Mouse (Mus musculus) gastrocnemius, adult 2 months (tissue): ENCODE data around the gene Cyp2u1. TPM values are rescaled to one million over a fixed set of nuclear protein-coding genes. Genes with fewer than 3 reads are reported as not detected.

ENCODE experiments used
- DNase-seq: peaks from one replicate; pipeline ENCODE4 v3.0.0; 2022
- H3K27ac ChIP-seq: fragments of 200-600 bp; 2 replicates; pipeline ENCODE4 v1.8.1; 2022; ENCODE audit warnings: mild to moderate bottlenecking
- H3K4me3 ChIP-seq: fragments of 200-600 bp; 2 replicates; pipeline ENCODE4 v1.8.1; 2022; ENCODE audit warnings: mild to moderate bottlenecking, moderate library complexity
- CTCF ChIP-seq: fragments of 200-600 bp; IDR thresholded peaks from 2 replicates; pipeline ENCODE4 v1.8.1; 2022; ENCODE audit warnings: antibody characterized with exemption, mild to moderate bottlenecking, moderate library complexity
- intact Hi-C: fragments of 180-260 bp; cut with DNase I; formaldehyde crosslinking; loops from one replicate; pipeline ENCODE4 v1.15.1; 2025
- total RNA-seq, 2 experiments: library from RNA; stranded (reverse); gene quantifications; 2 replicates each; pipeline ENCODE4 v1.2.3; 2021

The Cyp2u1 gene
- total RNA-seq, 2 experiments from 2014 or later = 11.3 to 18.8 TPM

DNA sequence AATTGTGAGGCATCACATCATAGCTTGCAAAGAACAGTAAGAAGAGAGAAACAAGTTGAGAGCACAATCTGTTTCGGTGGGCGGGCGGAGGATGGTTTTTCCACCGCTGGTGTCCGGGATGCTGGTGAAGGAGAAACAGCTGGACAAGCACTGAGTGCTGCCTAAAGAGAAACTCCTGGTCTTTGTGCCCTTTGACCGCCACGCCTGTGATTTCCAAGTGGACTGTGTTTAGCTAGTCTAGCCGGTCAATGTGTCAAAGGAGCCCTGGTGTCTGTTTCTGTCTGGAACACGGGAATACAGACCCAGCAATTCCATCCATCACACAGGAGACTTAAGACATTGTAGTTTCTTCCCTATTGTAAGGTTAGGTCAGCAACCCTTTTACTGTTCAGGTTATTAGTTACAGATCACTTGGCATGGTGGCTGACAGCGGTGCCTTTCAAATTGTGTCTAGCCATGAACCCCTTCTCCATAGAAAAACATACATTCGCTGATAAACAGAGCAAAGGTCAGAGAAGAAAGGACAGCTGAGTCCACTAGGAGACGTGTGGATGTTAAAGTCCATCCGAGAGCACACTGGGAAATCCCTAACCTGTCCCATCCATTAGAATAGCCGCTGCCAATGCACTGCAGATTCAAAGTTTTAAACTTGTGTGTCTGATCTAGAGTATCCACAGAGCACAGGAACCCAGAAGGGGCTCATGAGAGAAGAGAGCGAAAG lies 39.1 kb downstream of the Cyp2u1 start:
- H3K27ac ChIP-seq = peak overlapping the region; percentile 21; the same call in 1 of the 2 replicates
- DNase-seq = no peak
- intact Hi-C loops = no loop called here
- no peak for TF ChIP-seq CTCF
- no peak overlapping the region for H3K4me3 ChIP-seq

- H3K4me3 ChIP-seq = no peak overlapping the region
- intact Hi-C loops = no loop called here
- no peak for TF ChIP-seq CTCF
- DNase-seq = no peak
- no peak overlapping the region for H3K27ac ChIP-seq
Measured at GRCm38 (mm10) chr3:131260418-131260817, 42.6 kb downstream of the Cyp2u1 start.

DNA sequence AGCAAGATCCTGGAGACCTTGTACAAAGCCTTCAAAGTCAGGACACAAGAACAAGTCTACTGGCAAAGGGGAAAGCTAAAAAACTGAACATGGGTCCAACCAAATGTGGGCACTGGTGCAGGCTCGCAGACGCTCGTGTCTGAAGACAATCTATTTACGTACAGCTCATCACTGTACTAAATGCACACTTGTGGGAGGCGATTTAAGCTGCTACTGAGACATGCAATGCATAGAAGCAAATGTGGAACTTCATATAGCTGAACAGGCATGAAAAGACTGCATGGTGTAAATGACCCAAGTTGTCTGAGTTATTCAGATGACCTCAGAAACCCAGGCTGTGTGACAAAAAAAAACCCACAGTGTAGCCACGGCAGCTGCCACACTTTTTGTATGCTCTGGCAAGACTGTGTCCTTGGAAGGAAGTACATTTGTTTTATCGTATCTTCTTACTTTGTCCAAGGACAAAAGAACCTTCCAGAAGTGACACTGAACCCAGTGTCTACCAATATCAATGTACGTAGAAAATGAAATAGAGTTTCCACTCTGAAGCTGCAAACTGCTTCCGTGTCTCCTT lies 43.5 kb downstream of the Cyp2u1 start:
- intact Hi-C loops = no loop called here
- no peak for TF ChIP-seq CTCF
- Histone ChIP-seq H3K27ac (no peak overlapping the region; the same call in 1 of the 2 replicates), H3K4me3 (no peak overlapping the region)
- DNase-seq = no peak

- DNase-seq = no peak
- no peak for TF ChIP-seq CTCF
- Histone ChIP-seq H3K27ac (no peak overlapping the region), H3K4me3 (no peak overlapping the region)
- intact Hi-C loops = no loop called here
Measured at GRCm38 (mm10) chr3:131258921-131259320, 44.1 kb downstream of the Cyp2u1 start.

DNA sequence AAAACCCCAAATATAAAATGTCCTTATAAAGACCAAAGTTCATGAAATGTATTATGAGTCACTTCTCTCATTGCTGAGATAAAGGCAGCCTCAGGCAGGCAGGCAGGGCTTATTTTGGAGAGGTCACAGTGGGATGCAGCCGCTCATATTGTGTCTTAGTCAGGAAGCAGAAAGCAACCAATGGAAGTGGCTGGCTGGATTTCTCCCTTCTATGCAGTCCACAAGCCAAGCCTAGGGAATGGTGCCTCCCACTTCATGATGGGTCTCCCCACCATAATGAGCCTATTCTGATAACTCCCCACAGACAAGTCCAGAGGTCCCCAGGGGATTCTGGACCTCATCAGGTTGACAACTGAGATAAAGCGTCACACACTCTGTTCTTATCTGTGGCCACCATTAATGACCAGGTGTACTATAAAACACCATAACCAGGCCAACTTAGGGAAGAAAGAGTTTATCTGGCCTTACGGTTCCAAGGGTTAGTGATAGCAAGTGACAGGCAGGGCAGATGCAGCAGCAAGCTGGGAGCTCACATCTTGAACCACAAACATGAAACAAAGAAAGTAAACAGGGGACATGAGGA lies 47.5 kb downstream of the Cyp2u1 start:
- DNase-seq = no peak
- no peak overlapping the region for H3K4me3 ChIP-seq
- no peak for TF ChIP-seq CTCF
- intact Hi-C loops = no loop called here
- no peak overlapping the region for H3K27ac ChIP-seq

GRCm38 (mm10) chr3:131254991-131255390 lies 48.0 kb downstream of the Cyp2u1 start:
- Histone ChIP-seq H3K4me3 (no peak overlapping the region), H3K27ac (no peak overlapping the region)
- intact Hi-C loops = no loop called here
- DNase-seq = no peak
- no peak for TF ChIP-seq CTCF

DNA sequence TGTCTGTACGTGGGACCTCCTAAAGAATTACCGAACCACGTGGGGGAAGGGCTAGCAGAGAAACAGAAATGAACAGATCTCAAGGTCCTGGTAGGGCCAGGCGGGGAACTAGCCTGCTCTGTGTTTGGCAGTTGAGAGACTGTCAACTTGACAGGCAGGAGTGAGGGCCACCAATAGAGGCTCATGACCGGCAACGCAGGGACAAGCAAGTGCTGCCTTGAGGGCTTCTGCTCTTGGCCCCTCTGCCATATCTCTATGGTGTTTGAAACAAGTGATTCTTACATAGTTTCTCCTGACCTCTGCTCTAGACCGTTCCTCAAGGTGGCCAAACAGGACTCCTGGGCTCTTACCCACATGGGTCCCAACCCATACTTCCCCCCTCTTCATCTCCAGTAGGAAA lies 51.4 kb downstream of the Cyp2u1 start:
- DNase-seq = no peak
- Histone ChIP-seq H3K27ac (no peak overlapping the region), H3K4me3 (no peak overlapping the region)
- intact Hi-C loops = no loop called here
- TF ChIP-seq CTCF = no peak

DNA sequence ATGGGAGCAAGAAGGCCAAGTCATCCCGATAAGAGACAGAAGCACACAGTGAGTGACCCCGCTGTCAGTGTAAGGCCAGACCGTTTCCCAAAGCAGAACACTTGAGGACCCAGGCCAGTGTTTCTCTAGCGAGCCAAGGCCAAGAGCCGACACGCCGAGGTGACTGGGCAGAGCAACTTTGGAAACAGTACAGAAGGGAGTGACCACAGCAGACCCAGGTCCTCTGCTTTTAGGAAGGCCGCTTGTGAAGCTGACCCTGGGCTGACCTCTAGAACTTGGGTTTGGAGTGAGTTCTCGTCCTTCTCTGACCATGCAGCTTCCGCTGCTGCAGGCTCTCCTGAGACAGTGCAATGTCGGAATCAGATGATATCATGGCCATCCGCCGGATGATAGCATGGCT lies 52.0 kb downstream of the Cyp2u1 start:
- Histone ChIP-seq H3K4me3 (no peak overlapping the region), H3K27ac (peak overlapping the region; percentile 46; the same call in 1 of the 2 replicates)
- DNase-seq = no peak
- intact Hi-C loops = no loop called here
- no peak for TF ChIP-seq CTCF

DNA sequence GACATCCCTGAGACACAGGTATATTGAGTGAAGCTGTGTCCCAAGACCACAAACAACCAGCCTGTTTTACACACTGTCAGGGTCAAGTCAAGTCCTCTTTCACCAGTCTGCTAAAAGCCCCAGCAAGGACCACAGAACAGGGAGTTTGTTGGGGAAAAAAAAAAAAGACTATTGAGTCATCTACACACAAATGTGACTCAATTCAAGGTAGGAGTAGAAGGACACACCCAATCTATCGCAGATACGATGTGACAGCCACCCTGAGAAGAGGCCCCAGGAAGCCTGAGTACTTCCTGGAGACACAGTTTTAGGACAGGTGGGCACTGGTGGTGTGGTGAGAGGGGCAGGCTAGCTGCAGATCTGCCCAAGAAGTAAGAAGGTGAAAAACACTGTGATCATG lies 52.7 kb downstream of the Cyp2u1 start:
- H3K4me3 ChIP-seq = no peak overlapping the region
- DNase-seq = no peak
- no peak overlapping the region; the same call in 1 of the 2 replicates for H3K27ac ChIP-seq
- intact Hi-C loops = no loop called here
- TF ChIP-seq CTCF = no peak

- intact Hi-C loops = no loop called here
- no peak for TF ChIP-seq CTCF
Measured at GRCm38 (mm10) chr3:131248444-131248843, 54.6 kb downstream of the Cyp2u1 start.

GRCm38 (mm10) chr3:131247851-131248250 lies 55.2 kb downstream of the Cyp2u1 start:
- intact Hi-C loops = no loop called here

More at GRCm38 (mm10) chr3:131248444-131248843, 54.6 kb downstream of the Cyp2u1 start:
- no peak for DNase-seq
- no peak overlapping the region for H3K4me3 ChIP-seq
- no peak overlapping the region for H3K27ac ChIP-seq

DNA sequence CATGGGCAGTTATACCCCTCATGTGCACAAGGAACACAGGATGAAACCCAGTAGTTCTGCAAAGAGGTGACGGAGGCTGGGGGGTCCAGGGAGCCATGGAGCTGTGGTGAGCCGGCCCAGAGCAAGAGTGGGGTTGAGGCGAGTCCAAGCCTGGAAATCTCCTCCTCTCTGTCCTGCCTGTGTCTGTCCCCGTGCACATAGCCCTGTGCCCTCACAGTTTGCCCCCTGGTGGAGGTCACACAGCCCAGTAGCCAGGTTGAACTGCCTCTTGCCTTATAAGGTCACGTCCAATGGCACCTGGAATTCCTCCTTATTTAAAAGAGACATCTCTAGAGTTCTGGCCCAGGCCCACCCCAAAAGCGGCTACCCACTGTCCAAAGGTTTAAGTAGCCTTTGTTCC lies 55.6 kb downstream of the Cyp2u1 start:
- DNase-seq = no peak
- Histone ChIP-seq H3K4me3 (no peak overlapping the region), H3K27ac (no peak overlapping the region)
- TF ChIP-seq CTCF = no peak
- intact Hi-C loops = no loop called here

More at GRCm38 (mm10) chr3:131247851-131248250, 55.2 kb downstream of the Cyp2u1 start:
- no peak for DNase-seq
- no peak for TF ChIP-seq CTCF
- no peak overlapping the region for H3K27ac ChIP-seq
- no peak overlapping the region for H3K4me3 ChIP-seq

DNA sequence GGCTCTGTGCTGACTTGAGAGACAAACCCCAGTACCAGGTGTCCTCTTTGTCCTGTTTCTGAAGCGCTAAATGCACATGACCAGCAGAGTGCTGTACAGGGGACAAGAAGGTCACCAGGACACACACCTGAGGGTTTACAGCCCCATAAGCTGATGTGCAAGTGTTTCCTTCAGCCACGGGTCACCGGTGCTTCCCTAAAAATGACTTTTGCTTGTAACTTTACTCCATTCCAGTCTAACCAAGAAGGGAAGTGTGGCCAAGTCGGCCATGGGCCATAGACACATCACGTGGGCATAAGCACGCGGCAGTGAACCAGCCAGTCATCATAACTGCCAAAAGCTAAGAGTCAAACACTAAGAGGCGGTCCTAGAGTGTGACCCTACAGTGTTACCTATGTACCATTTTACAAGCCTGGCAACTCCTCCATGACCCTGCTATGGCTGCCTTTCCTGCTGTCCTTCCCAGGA lies 56.4 kb downstream of the Cyp2u1 start:
- DNase-seq = no peak
- peak overlapping the region; percentile 72 for H3K27ac ChIP-seq
- H3K4me3 ChIP-seq = no peak overlapping the region
- TF ChIP-seq CTCF = no peak
- intact Hi-C loops = no loop called here
